Mouse (Mus musculus): Measurements from ENCODE around the gene Rps6ka5.

The Rps6ka5 gene

DNA sequence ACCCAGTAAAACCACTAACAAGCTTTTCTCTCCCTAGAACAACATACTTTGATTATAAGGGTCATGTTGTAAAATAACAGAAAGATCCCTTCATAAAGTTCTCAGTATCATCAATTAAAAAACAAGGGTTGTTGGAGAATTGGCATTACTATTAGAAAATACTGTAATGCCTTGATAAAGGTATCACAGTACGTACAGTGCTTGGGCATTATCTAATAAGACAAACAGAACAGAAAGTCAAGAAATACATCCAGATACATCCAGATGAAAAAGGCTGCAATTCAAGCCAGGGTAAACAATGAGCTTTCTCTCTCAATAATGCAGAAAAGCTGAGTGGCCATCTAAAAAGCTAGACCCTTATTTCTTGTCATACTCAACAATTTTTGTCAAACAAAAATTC lies 84.8 kb downstream of the Rps6ka5 start:
- DNase-seq: no peak

- DNase-seq: no peak
These were observed 86.1 kb downstream of the Rps6ka5 start for GRCm38 (mm10) chr12:100640726-100641125.

- DNase-seq: peak; percentile 49 to 61
These were observed 87.1 kb downstream of the Rps6ka5 start for GRCm38 (mm10) chr12:100639680-100640079.

DNA sequence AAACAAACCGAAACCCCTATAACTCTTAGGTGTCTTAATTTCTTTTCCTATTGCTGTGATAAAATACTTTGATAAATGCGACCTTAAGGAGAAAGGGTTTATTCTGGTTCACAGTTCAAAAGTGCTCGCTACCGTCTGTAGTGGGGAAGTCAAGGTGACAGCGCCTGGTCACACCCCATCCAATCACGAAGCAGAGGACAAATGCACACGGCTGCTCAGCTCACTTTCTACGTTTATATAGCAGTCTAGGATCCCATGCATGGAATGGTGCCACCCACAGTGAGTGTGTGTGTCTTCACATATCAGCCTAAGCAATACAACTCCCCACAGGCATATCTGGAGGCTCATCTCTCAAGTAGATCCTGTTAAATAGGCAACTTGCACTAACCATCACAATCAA lies 88.9 kb downstream of the Rps6ka5 start:
- DNase-seq: no peak

GRCm38 (mm10) chr12:100636733-100637132 lies 90.0 kb downstream of the Rps6ka5 start:
- DNase-seq: no peak

DNA sequence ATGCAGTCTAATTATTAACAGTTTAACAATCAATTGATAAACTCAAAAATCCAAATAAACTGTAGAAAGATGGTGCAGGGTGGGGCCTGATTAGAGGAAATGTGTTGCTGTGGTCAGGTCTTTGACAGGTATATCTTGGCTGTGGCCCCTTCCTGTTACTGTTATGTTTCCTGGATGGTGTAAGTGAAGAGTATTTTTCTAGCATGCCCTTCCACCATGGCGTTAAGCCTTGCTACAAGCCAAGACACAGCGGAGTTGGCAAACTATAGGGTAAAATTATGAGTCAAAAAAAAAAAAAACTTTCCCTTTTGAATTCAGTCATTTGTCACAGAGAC lies 90.5 kb downstream of the Rps6ka5 start:
- DNase-seq: no peak

DNA sequence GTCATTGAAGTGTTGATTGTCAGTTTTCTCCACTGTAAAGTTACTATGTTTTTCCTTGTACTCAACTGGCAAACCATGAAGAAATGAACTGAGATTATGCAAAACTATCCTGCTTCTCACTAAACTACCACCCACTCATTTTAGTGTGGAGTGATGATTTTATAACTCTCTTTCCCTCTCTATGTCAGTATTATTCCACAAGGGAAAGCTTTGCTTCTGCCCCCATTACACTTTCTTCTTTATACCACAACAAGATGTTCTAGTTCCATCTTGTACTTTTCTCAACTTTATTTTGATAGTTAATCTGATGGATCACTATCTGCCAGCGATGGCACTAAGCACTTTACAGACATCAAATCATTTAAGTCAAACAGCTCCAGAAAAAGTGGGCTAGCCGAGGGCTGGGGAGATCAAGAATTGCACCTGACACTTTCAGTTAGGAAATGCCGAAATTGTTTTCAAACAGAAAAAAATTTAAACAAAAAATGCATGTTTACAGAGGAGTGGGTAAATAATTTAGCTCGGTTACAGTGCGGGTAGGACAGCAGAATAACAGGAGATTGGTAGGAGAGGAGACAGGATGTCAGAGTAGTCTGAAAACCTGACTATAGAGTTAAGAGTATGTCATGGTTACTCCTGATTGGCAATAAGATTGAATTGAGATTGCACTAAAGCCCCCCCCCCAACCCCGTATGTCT lies 91.0 kb downstream of the Rps6ka5 start:
- DNase-seq: no peak

GRCm38 (mm10) chr12:100633231-100633630 lies 93.6 kb downstream of the Rps6ka5 start:
- DNase-seq: peak in 1 of 2 experiments; percentile 7

DNA sequence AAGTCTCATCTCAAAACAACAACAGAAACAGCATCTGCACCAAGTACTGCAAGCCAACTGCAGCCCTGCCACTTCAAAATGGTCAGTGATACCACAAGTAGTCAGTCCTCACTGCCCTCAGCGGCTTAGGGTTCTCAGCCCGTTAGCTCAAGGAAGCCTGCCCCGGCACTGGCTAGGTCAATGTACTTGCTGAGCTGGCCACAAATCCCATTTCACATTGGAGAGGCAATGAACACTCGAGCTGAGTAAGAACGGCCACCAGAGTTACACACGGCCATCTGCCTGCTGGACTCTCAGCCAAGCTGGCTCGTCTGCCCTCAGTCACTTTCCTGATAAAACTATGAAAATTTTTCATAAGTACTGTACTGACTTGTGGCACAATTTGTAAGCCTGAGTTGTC lies 95.5 kb downstream of the Rps6ka5 start:
- no peak for DNase-seq

DNA sequence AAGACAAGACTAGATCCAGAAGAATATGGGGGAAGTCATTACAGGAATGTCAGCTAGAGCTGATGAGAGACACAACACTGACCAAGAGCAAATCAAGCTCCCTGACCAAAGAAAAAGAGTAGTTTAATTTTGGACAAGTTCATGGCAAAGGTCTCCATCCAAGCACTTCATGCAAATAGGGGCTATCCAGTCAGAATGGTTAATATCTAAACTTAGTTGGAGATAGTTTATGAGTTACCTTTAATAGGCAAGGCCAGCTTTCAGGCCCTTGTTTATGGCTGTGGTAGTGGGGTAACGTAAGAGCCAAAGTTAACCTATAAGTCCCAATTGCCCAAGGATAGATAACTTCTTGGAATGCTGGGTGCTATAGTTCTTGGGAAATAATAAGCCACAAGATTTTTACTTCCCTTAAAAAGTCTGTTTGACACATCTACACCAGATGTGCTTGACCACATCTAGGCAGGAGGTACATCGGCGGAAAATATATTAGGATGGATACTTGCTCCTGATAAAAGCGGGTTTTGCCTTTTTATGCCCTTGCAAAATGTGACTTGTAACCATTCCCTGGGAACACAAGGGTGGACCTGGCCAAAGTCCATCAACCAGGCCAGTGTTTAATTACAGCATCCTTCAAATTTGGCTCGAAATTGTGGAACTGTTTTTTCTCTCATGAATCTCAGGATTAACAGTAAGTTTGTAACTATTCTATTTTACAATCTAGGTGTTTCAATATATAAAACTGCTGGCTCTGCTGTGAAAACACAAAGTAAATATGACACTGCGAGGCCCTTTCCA lies 97.5 kb downstream of the Rps6ka5 start:
- DNase-seq: peak in 1 of 2 experiments; percentile 13

- no peak for DNase-seq
These were observed 99.6 kb downstream of the Rps6ka5 start for GRCm38 (mm10) chr12:100626991-100627677.

GRCm38 (mm10) chr12:100626273-100626990 lies 100.4 kb downstream of the Rps6ka5 start:
- no peak for DNase-seq

DNA sequence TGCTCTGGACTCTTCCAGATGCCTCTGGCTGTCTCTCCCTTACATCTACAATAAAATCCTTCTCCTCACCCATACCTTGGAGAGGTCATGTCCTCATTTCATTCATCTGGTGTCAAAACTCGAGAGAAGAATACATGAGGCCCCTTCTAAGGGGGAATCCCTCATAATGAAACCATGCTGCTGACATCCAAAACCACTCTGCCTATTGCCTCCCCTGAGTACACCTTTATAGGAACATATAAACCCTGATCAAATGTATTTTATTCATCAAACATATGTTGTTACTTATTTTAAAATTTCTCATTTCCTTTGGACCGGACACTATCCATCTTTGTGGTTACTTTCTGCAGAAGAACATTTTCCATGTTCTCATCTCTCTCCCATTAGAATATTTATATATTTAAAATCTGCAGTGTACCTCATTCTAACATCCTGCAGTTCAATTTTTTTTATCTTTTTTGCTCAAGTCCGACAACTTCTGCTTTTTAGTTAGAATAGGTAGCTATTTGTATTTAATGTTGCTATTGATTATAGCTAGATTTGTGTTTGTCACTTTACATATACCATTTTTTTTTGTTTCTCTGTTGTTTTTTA lies 101.8 kb downstream of the Rps6ka5 start:
- no peak for DNase-seq

- no peak for DNase-seq
These were observed 111.5 kb downstream of the Rps6ka5 start for GRCm38 (mm10) chr12:100615251-100615650.

DNA sequence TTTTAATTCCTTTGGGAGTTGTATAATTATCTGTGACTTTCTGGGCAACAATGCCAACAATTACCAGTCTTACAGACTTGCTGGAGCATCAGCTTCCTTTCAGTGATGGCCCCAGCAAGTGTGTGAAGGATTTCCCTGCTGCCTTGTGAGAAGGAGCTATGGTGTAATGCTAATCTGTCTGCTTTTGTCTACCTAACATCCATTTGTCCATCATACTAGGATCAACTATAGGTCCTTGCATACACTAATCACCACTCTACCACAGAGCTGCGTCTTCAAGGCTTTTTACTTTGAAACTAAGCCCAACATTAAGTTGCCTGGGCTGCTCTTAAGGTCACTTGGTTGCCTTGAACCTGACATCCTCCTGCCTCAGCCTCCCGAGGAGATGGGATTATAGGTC lies 112.9 kb downstream of the Rps6ka5 start:
- DNase-seq: no peak

GRCm38 (mm10) chr12:100613192-100613700 lies 113.5 kb downstream of the Rps6ka5 start:
- DNase-seq: no peak

DNA sequence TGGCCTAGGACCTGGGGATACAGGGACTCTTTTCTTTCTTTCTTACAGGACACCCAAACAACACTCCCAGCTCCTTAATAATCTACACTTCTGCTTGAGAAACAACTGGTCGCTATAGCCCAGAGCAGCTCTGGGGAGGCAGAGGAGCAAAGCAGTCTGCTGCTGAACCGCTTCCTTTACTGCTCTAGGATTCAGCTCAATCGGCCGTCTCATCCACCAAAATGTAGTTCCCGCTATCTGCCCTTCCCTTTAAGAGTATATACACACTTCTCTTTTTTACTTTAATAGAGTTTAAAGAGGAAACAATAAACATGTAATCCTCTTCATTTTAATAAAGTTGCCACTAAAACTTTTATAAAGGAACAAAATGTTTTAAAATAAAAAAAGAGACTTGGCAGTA lies 117.0 kb downstream of the Rps6ka5 start:
- DNase-seq: no peak

- DNase-seq: no peak
These were observed 117.7 kb downstream of the Rps6ka5 start for GRCm38 (mm10) chr12:100609064-100609463.

GRCm38 (mm10) chr12:100606733-100607132 lies 120.0 kb downstream of the Rps6ka5 start:
- DNase-seq: peak; percentile 17 to 23

- no peak for DNase-seq
These were observed 121.2 kb downstream of the Rps6ka5 start for GRCm38 (mm10) chr12:100605596-100605995.

- peak; percentile 42 to 56 for DNase-seq
These were observed 122.2 kb downstream of the Rps6ka5 start for GRCm38 (mm10) chr12:100604540-100604939.

GRCm38 (mm10) chr12:100594700-100595099 lies 132.1 kb downstream of the Rps6ka5 start:
- no peak for DNase-seq
